Mouse (Mus musculus) kidney, postnatal 4 days (tissue): Measurements from ENCODE around the gene Dnah8.
A peak's percentile ranks its signal among the peaks of the same experiment; 100 is the strongest.
"Not testable (repeated sequence)": the region's sequence is repeated elsewhere in the genome, so short reads cannot be mapped to it uniquely, and the experiment has no call there.

Source experiments
- DNase-seq, 2 experiments: peaks; one replicate each; pipeline ENCODE4 v3.0.0; 2021; ENCODE audit warnings: mixed read lengths in 2 of 2

Gene Dnah8

GRCm38 (mm10) chr17:30624132-30624531 lies at the start of gene Dnah8:
Dnah8 (plus strand) TSS chr17:30624354.
- not testable (repeated sequence) for DNase-seq

- no peak for DNase-seq
Observed at GRCm38 (mm10) chr17:30574783-30575075, 49.4 kb upstream of the Dnah8 start.

GRCm38 (mm10) chr17:30575121-30575904 lies 48.8 kb upstream of the Dnah8 start:
- DNase-seq, result no peak

- peak; percentile 96 to 97 for DNase-seq
Observed at GRCm38 (mm10) chr17:30575941-30576773, 48.0 kb upstream of the Dnah8 start, which contains the start of gene Btbd9. Btbd9 (minus strand) TSS chr17:30576488.

- peak in 1 of 2 experiments; percentile 26 for DNase-seq
Observed at GRCm38 (mm10) chr17:30576946-30577345, 47.2 kb upstream of the Dnah8 start.

GRCm38 (mm10) chr17:30580781-30581180 lies 43.4 kb upstream of the Dnah8 start:
- no peak for DNase-seq

- DNase-seq, result no peak
Observed at GRCm38 (mm10) chr17:30581201-30581600, 43.0 kb upstream of the Dnah8 start.

GRCm38 (mm10) chr17:30582313-30582712 lies 41.8 kb upstream of the Dnah8 start:
- no peak for DNase-seq

GRCm38 (mm10) chr17:30583258-30584001 lies 40.7 kb upstream of the Dnah8 start:
- no peak for DNase-seq

- peak; percentile 76 to 82 for DNase-seq
Observed at GRCm38 (mm10) chr17:30590417-30591198, 33.5 kb upstream of the Dnah8 start.

GRCm38 (mm10) chr17:30594407-30594806 lies 29.7 kb upstream of the Dnah8 start:
- DNase-seq, result no peak

- DNase-seq, result no peak
Observed at GRCm38 (mm10) chr17:30594846-30595245, 29.3 kb upstream of the Dnah8 start.

GRCm38 (mm10) chr17:30597786-30598185 lies 26.4 kb upstream of the Dnah8 start:
- no peak for DNase-seq

GRCm38 (mm10) chr17:30598300-30598699 lies 25.9 kb upstream of the Dnah8 start:
- no peak for DNase-seq

GRCm38 (mm10) chr17:30602175-30602574 lies 22.0 kb upstream of the Dnah8 start:
- DNase-seq, result no peak

GRCm38 (mm10) chr17:30604296-30604695 lies 19.9 kb upstream of the Dnah8 start:
- DNase-seq, result peak in 1 of 2 experiments; percentile 37

GRCm38 (mm10) chr17:30605001-30605400 lies 19.2 kb upstream of the Dnah8 start:
- DNase-seq, result no peak

GRCm38 (mm10) chr17:30606206-30606605 lies 17.9 kb upstream of the Dnah8 start:
- no peak for DNase-seq

- no peak for DNase-seq
Observed at GRCm38 (mm10) chr17:30606634-30607081, 17.5 kb upstream of the Dnah8 start.

GRCm38 (mm10) chr17:30607330-30607729 lies 16.8 kb upstream of the Dnah8 start:
- DNase-seq, result no peak

GRCm38 (mm10) chr17:30607909-30608495 lies 16.2 kb upstream of the Dnah8 start:
- DNase-seq, result peak in 1 of 2 experiments; percentile 29
